17 mouse cellular contexts compared by ENCODE assay signal in the genomic region with DNA sequence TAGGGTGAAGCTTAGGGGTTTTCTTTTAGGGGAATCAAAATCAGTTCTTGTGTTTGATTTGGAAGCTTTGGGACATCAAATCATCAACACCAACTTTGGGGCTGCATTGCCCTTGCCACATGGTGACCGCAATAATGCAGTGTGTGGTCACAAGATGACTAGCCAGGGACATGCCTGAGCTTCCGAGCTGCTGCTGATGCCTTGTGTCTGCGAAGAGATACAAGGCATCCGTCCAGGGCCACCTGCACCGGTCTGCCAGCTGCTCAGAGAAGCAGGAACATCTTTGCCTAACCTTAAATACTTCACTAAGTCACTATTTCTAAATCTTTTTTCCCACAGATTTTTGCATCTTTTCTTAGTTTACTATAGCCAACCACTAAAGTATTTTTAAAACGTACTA.
"Had no signal": no experiment of that assay in that cellular context is flagged by ENCODE, and none has a peak within 500 bp of the region (broad histone marks: within the 10 kb centered on the region; RNA-seq: fewer than 3 reads in every experiment).

No protein-coding gene starts in this region.

- ATAC-seq: midbrain, embryonic 16.5 days had no signal

- H3K27ac ChIP-seq: liver, embryonic 14.5 days; midbrain, embryonic 10.5 days; midbrain, embryonic 12.5 days; neural tube, embryonic 13.5 days; neural tube, embryonic 15.5 days had no signal

- DNase-seq: lung, adult 18-20 months; lung, embryonic 14.5 days; lung, postnatal 10 days; lung, postnatal 4 days; midbrain, embryonic 14.5 days; retina, postnatal 1 day; spleen, adult 18-20 months; thymus, adult 18-20 months; thymus, postnatal 14 days; thymus, postnatal 36 days had no signal

- H3K27me3 ChIP-seq: midbrain, embryonic 12.5 days; neural tube, embryonic 13.5 days; neural tube, embryonic 15.5 days had no signal

- H3K4me3 ChIP-seq: midbrain, embryonic 10.5 days; midbrain, embryonic 12.5 days; myocyte; neural tube, embryonic 13.5 days; neural tube, embryonic 15.5 days had no signal

- H3K4me1 ChIP-seq: midbrain, embryonic 10.5 days; midbrain, embryonic 12.5 days; neural tube, embryonic 13.5 days; neural tube, embryonic 15.5 days had no signal

- H3K4me2 ChIP-seq: lung, embryonic 14.5 days; midbrain, embryonic 12.5 days; neural tube, embryonic 13.5 days; neural tube, embryonic 15.5 days had no signal

- H3K9ac ChIP-seq: liver, embryonic 14.5 days; lung, embryonic 14.5 days; midbrain, embryonic 12.5 days; neural tube, embryonic 13.5 days; neural tube, embryonic 15.5 days had no signal

- H3K36me3 ChIP-seq: midbrain, embryonic 12.5 days; neural tube, embryonic 15.5 days had no signal

- H3K9me3 ChIP-seq: midbrain, embryonic 10.5 days; midbrain, embryonic 12.5 days; neural tube, embryonic 15.5 days had no signal
